Mouse (Mus musculus): Measurements from ENCODE around the gene Pnpla1.

GRCm38 (mm10) chr17:28936133-28936532, 77.9 kb downstream of the Pnpla1 start:
- TF ChIP-seq CTCF (conservative IDR thresholded peaks at IDR 0.05; ENCODE audit: low read length) (no peak), NANOG (IDR thresholded peaks at IDR 0.05; ENCODE audit: borderline replicate concordance, low read length) (no peak), POU5F1 (IDR thresholded peaks at IDR 0.05; ENCODE audit: borderline replicate concordance, low read length) (no peak)

All from E14TG2a.4 (cell line).